Mouse (Mus musculus): ENCODE measurements at regions not wholly inside any gene's neighbourhood (a gene's known extent, or its start where the extent isn't known, plus 50 kb on each side); places are given as distances from the start of the nearest gene placed in this dataset.
A peak's percentile ranks its signal among the peaks of the same experiment; 100 is the strongest.

DNA sequence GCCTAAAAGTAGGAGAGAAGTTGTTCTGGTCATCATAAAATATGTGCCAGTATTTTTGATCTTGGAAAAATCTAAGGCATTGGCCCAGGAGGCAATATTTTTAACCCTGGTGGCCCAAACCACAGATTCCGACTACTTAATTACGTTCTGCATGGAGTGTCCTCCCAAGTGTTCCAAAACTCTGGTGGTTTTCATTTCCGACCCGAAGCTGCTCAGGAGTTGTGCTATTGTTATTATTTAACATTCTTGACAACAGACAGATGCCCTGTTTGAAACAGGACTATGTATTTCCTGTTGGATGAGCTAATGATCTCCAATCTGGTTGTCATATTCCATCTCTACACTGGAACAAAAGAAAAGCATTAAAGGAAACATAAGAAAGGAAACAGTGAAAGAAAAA, 349.7 kb upstream of the Gm5148 start:
- Histone ChIP-seq H3K4me3 (no peak overlapping the region), H3K4me1 (no peaks in the 10 kb centered on the region), H3K27ac (no peak overlapping the region), H3K36me3 (replicated peaks) (no peaks in the 10 kb centered on the region), H3K9me3 (no peaks in the 10 kb centered on the region), H3K27me3 (ENCODE audit: poor library complexity, severe bottlenecking) (no peaks in the 10 kb centered on the region)
- WGBS, result 89% methylated on average over 4 of the region's 4 CpGs
- no peak for DNase-seq (ENCODE audit: extremely low spot score, low spot score)

DNA sequence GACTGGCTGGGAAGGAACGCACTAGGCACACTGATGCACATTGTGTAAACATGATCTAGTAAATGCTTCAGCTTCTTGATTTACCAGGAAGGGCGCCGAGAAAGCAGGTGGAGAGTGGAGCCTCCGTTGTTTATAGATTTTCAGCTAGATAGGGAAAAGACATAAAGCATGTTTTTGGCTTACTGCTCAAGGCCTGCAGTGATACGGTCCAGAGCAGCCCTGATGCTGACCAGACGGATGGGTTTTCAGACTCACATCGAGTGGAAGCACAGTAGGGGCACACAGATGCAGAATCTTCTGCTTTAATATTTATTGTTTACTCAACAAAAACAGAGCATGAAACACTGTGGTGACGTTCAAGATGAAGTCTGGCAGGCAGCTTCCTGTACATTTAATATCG, 331.3 kb upstream of the Gm5148 start:
- Histone ChIP-seq H3K27me3 (ENCODE audit: poor library complexity, severe bottlenecking) (no peaks in the 10 kb centered on the region), H3K36me3 (replicated peaks) (no peaks in the 10 kb centered on the region), H3K27ac (no peak overlapping the region), H3K9me3 (no peaks in the 10 kb centered on the region), H3K4me1 (no peaks in the 10 kb centered on the region), H3K4me3 (no peak overlapping the region)
- 89% methylated on average over 9 of the region's 9 CpGs for WGBS
- DNase-seq (ENCODE audit: extremely low spot score, low spot score), result no peak

DNA sequence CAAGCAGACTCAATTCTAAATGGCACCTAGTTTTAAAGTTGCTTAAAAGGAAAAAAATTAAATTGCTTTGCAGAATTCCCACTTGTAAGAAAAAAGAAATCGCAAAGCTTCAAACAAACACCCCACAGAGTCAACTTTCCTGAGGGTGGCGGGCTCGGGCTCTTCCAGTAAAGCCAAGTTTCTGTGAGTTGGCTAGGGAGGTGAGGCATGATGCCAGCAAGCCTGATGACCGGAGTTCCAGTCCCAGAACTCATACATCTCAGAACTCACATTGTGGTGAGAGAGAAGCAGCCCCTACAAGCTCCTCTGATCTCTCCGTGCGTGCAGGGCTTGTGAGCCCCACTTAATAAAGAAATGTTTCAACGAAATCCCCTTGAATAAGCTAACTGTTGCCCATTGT, 328.7 kb upstream of the Gm5148 start:
- no peaks in the 10 kb centered on the region for H3K36me3 ChIP-seq (replicated peaks)
- H3K4me1 ChIP-seq, result no peaks in the 10 kb centered on the region
- no peak for DNase-seq (ENCODE audit: extremely low spot score, low spot score)
- no peak overlapping the region for H3K4me3 ChIP-seq
- H3K27ac ChIP-seq, result no peak overlapping the region
- 94% methylated on average over 7 of the region's 7 CpGs for WGBS
- no peaks in the 10 kb centered on the region for H3K9me3 ChIP-seq
- no peaks in the 10 kb centered on the region for H3K27me3 ChIP-seq (ENCODE audit: poor library complexity, severe bottlenecking)

GRCm38 (mm10) chr3:38051748-38052147, 327.5 kb upstream of the Gm5148 start:
- Histone ChIP-seq H3K4me3 (no peak overlapping the region), H3K27me3 (ENCODE audit: poor library complexity, severe bottlenecking) (no peaks in the 10 kb centered on the region), H3K27ac (no peak overlapping the region), H3K4me1 (no peaks in the 10 kb centered on the region), H3K9me3 (no peaks in the 10 kb centered on the region), H3K36me3 (replicated peaks) (no peaks in the 10 kb centered on the region)
- no peak for DNase-seq (ENCODE audit: extremely low spot score, low spot score)
- 94% methylated on average over 11 of the region's 11 CpGs for WGBS

DNA sequence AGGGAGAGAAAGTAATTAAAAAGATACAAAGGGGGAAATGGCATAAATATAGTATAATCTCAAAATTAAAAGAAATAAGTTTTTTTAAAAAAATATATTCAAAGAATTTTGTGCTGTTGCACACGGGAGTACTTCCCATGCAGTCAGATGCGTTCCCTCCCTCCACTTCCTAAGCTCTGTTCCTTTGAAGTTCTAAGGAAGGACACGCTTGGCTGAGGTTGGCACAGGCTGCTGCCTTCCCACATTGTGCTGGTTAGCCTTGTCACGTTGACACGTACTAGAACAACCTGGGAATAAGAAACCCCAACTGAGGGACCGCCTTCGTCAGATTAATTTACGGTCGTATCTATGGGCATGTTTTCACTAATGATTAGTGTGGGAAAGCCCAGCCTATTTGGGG, 326.6 kb upstream of the Gm5148 start:
- Histone ChIP-seq H3K9me3 (no peaks in the 10 kb centered on the region), H3K36me3 (replicated peaks) (no peaks in the 10 kb centered on the region), H3K4me3 (no peak overlapping the region), H3K27me3 (ENCODE audit: poor library complexity, severe bottlenecking) (no peaks in the 10 kb centered on the region), H3K4me1 (0 out of 2 replicates have a peak, but pooled peaks cover under 1% of the 10 kb centered on the region), H3K27ac (no peak overlapping the region)
- no peak for DNase-seq (ENCODE audit: extremely low spot score, low spot score)
- 68% methylated on average over 9 of the region's 9 CpGs for WGBS

GRCm38 (mm10) chr3:38050366-38050765, 326.1 kb upstream of the Gm5148 start:
- H3K4me1 ChIP-seq, result peaks cover 5% of the 10 kb centered on the region; the same call in 1 of the 2 replicates
- H3K36me3 ChIP-seq (replicated peaks), result no peaks in the 10 kb centered on the region
- WGBS, result 81% methylated on average over 1 of the region's 1 CpGs
- H3K27ac ChIP-seq, result no peak overlapping the region
- H3K27me3 ChIP-seq (ENCODE audit: poor library complexity, severe bottlenecking), result no peaks in the 10 kb centered on the region
- no peak overlapping the region for H3K4me3 ChIP-seq
- no peak for DNase-seq (ENCODE audit: extremely low spot score, low spot score)
- no peaks in the 10 kb centered on the region for H3K9me3 ChIP-seq

- no peak overlapping the region for H3K27ac ChIP-seq
- DNase-seq (ENCODE audit: extremely low spot score, low spot score), result no peak
- H3K36me3 ChIP-seq (replicated peaks), result no peaks in the 10 kb centered on the region
- H3K27me3 ChIP-seq (ENCODE audit: poor library complexity, severe bottlenecking), result no peaks in the 10 kb centered on the region
- no peaks in the 10 kb centered on the region for H3K9me3 ChIP-seq
- WGBS, result 78% methylated on average over 2 of the region's 2 CpGs
- H3K4me3 ChIP-seq, result no peak overlapping the region
- peaks cover 14% of the 10 kb centered on the region; the same call in 1 of the 2 replicates for H3K4me1 ChIP-seq
Measured at GRCm38 (mm10) chr3:38049290-38049689, 325.0 kb upstream of the Gm5148 start.

DNA sequence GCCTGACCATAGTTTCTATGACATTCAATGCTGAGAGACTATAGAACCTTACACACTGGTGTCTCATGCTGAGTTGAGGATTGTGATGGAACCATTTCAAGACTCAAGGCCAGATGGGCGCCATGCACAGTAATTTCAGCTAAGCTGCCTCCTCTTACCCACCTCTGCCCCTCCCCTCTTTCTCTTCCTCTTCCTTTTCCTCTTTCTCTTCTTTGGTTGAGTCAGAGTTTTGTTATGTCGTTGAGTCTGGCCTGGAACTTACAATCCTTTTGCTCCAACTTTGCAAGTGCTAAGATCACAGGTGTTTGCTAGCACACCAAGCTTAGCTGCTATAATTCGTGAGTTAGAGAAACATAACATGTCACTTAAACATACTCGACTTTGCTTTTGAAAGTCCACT, 323.2 kb upstream of the Gm5148 start:
- no peak overlapping the region for H3K4me3 ChIP-seq
- H3K27ac ChIP-seq, result no peak overlapping the region
- H3K27me3 ChIP-seq (ENCODE audit: poor library complexity, severe bottlenecking), result no peaks in the 10 kb centered on the region
- H3K9me3 ChIP-seq, result no peaks in the 10 kb centered on the region
- DNase-seq (ENCODE audit: extremely low spot score, low spot score), result no peak
- H3K36me3 ChIP-seq (replicated peaks), result no peaks in the 10 kb centered on the region
- peaks cover 15% of the 10 kb centered on the region; the same call in 1 of the 2 replicates for H3K4me1 ChIP-seq
- WGBS, result 89% methylated on average over 4 of the region's 4 CpGs

- Histone ChIP-seq H3K27me3 (ENCODE audit: poor library complexity, severe bottlenecking) (no peaks in the 10 kb centered on the region), H3K4me3 (no peak overlapping the region), H3K9me3 (no peaks in the 10 kb centered on the region), H3K4me1 (peaks cover 15% of the 10 kb centered on the region; the same call in 1 of the 2 replicates), H3K27ac (no peak overlapping the region), H3K36me3 (replicated peaks) (no peaks in the 10 kb centered on the region)
- DNase-seq (ENCODE audit: extremely low spot score, low spot score), result no peak
- 83% methylated on average over 4 of the region's 4 CpGs for WGBS
Measured at GRCm38 (mm10) chr3:38046611-38047010, 322.3 kb upstream of the Gm5148 start.

DNA sequence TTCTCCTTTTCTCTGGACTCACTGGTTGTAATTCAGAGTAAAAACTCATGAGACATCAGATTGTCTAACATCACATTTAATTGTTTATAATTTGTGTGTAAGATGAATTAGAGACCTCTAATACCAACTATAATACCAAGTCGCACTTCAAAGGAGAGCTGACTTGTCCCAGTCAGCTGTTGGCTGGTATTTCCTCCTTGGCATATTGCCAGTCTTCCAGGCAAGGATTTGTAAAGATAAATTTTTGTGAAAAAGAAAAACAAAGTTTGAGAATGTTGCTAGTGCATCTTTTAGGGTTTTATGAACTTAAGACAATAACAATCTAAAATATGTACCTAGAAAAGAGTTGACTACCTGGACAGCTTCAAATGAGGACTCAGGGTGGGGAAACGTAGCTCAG, 321.7 kb upstream of the Gm5148 start:
- 91% methylated on average over 2 of the region's 2 CpGs for WGBS
- H3K9me3 ChIP-seq, result no peaks in the 10 kb centered on the region
- H3K4me1 ChIP-seq, result peaks cover 15% of the 10 kb centered on the region; the same call in 1 of the 2 replicates
- H3K4me3 ChIP-seq, result no peak overlapping the region
- DNase-seq (ENCODE audit: extremely low spot score, low spot score), result no peak
- H3K36me3 ChIP-seq (replicated peaks), result no peaks in the 10 kb centered on the region
- no peak overlapping the region for H3K27ac ChIP-seq
- no peaks in the 10 kb centered on the region for H3K27me3 ChIP-seq (ENCODE audit: poor library complexity, severe bottlenecking)

DNA sequence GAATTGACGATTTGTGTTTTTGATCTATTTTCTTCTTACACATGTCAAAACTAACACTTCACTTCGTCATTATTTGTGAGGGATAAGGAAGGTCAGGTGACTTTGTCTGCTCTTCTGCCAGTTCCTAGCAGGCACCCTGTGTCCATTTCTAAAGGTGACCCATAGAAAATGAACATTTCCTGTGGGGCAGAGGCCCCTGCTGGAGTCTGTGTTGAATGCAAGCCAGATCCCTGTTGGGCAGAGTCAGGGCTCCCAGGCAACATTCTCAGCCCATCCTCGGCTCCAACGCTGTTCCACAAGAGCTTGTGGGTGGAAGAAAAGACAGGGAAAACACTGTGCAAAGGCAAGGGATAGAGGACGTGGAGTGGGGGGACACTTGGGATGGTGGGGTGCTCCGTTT, 321.2 kb upstream of the Gm5148 start:
- Histone ChIP-seq H3K4me1 (peaks cover 15% of the 10 kb centered on the region; the same call in 1 of the 2 replicates), H3K9me3 (no peaks in the 10 kb centered on the region), H3K27me3 (ENCODE audit: poor library complexity, severe bottlenecking) (no peaks in the 10 kb centered on the region), H3K27ac (no peak overlapping the region), H3K36me3 (replicated peaks) (no peaks in the 10 kb centered on the region), H3K4me3 (no peak overlapping the region)
- 68% methylated on average over 6 of the region's 6 CpGs for WGBS
- DNase-seq (ENCODE audit: extremely low spot score, low spot score), result no peak

- 0 out of 2 replicates have a peak overlapping the region, but pooled peaks have one; percentile 30 for H3K27ac ChIP-seq
- DNase-seq (ENCODE audit: extremely low spot score, low spot score), result no peak
- no peaks in the 10 kb centered on the region for H3K27me3 ChIP-seq (ENCODE audit: poor library complexity, severe bottlenecking)
- H3K36me3 ChIP-seq (replicated peaks), result no peaks in the 10 kb centered on the region
- H3K4me3 ChIP-seq, result no peak overlapping the region
- H3K9me3 ChIP-seq, result no peaks in the 10 kb centered on the region
- H3K4me1 ChIP-seq, result peaks cover 15% of the 10 kb centered on the region; the same call in 1 of the 2 replicates
- WGBS, result 81% methylated on average over 7 of the region's 7 CpGs
Measured at GRCm38 (mm10) chr3:38044338-38044737, 320.0 kb upstream of the Gm5148 start.

GRCm38 (mm10) chr3:38042614-38043013, 318.3 kb upstream of the Gm5148 start:
- WGBS, result 69% methylated on average over 6 of the region's 6 CpGs
- no peaks in the 10 kb centered on the region for H3K36me3 ChIP-seq (replicated peaks)
- peaks cover 15% of the 10 kb centered on the region; the same call in 1 of the 2 replicates for H3K4me1 ChIP-seq
- no peak for DNase-seq (ENCODE audit: extremely low spot score, low spot score)
- no peak overlapping the region for H3K27ac ChIP-seq
- H3K27me3 ChIP-seq (ENCODE audit: poor library complexity, severe bottlenecking), result no peaks in the 10 kb centered on the region
- no peaks in the 10 kb centered on the region for H3K9me3 ChIP-seq
- H3K4me3 ChIP-seq, result no peak overlapping the region

- no peaks in the 10 kb centered on the region for H3K36me3 ChIP-seq (replicated peaks)
- H3K27ac ChIP-seq, result no peak overlapping the region
- H3K27me3 ChIP-seq (ENCODE audit: poor library complexity, severe bottlenecking), result no peaks in the 10 kb centered on the region
- no peaks in the 10 kb centered on the region for H3K4me1 ChIP-seq
- no peaks in the 10 kb centered on the region for H3K9me3 ChIP-seq
- DNase-seq (ENCODE audit: extremely low spot score, low spot score), result no peak
- H3K4me3 ChIP-seq, result no peak overlapping the region
Measured at GRCm38 (mm10) chr3:38036131-38036530, 311.8 kb upstream of the Gm5148 start.
